Comparison of ENCODE assay signal across 25 mouse cellular contexts in the genomic region with DNA sequence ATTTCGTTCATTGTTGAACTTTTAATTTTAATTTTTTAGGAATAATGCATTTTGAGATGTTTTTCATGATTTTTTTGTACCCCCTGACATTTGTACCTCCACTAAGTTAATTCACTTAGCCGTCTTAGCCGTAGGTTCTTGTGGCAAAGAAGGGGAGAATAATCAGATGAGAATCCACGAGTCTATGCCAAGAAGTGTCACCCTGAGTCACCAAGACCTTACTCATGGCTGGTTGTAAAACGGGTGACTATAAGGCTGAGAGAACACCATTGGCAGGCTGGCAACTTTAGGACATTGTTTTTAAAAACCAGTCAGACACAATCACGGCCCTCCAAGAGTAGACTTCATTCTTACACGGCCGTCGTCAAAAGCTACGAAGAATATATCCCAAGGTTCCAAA.
DNase-seq lines count a peak whose midpoint lies in the region; ATAC-seq and TF ChIP-seq lines count a peak whose summit lies in the region.
"Had no signal": no experiment of that assay in that cellular context is flagged by ENCODE, and none has a peak within 500 bp of the region (broad histone marks: within the 10 kb centered on the region; RNA-seq: fewer than 3 reads in every experiment).

No protein-coding gene starts in this region.

- H3K79me2 ChIP-seq in MEL (ENCODE audit: control insufficient read depth, insufficient read depth, low read length, poor library complexity) (no peaks in the 10 kb centered on the region), myocyte (ENCODE audit: control insufficient read depth, insufficient read depth) (peaks cover 61% of the 10 kb centered on the region)

- 95% methylated on average over 10 of the region's 10 CpGs for WGBS in neural tube, embryonic 15.5 days

- no peak overlapping the region for H3K27ac ChIP-seq in MEL (ENCODE audit: control insufficient read depth, low read depth, low read length)
- H3K27ac ChIP-seq in neural tube, embryonic 15.5 days (replicated peaks) = no peak overlapping the region
- H3K27ac ChIP-seq: forebrain, embryonic 10.5 days; forebrain, embryonic 13.5 days; gastrocnemius, adult 2 months; heart, embryonic 15.5 days; hindbrain, embryonic 10.5 days; hindbrain, embryonic 13.5 days; intestine, embryonic 15.5 days had no signal

- ATAC-seq in neural tube, embryonic 15.5 days (ENCODE audit: low FRiP score) = no peak
- ATAC-seq: forebrain, embryonic 13.5 days; forebrain, embryonic 16.5 days; hindbrain, embryonic 16.5 days; intestine, embryonic 15.5 days had no signal

- TF ChIP-seq EP300 in MEL (IDR thresholded peaks at IDR 0.05; ENCODE audit: low read depth in 1 of 2, low read length in 2 of 2) = no peak

- H3K27me3 ChIP-seq in MEL (ENCODE audit: control insufficient read depth in 1 of 2, insufficient read depth in 2 of 2, low read length in 2 of 2) = no peaks in the 10 kb centered on the region; a peak in 1 of 4 replicates
- H3K27me3 ChIP-seq in myocyte (ENCODE audit: control insufficient read depth, insufficient read depth, insufficient read length) = no peaks in the 10 kb centered on the region
- H3K27me3 ChIP-seq in neural tube, embryonic 15.5 days (replicated peaks) = no peaks in the 10 kb centered on the region
- H3K27me3 ChIP-seq: forebrain, embryonic 13.5 days; heart, embryonic 12.5 days; heart, embryonic 15.5 days; hindbrain, embryonic 13.5 days; intestine, embryonic 15.5 days had no signal

- no peak for TF ChIP-seq RAD21 in MEL (IDR thresholded peaks at IDR 0.05; ENCODE audit: low read depth, low read length)

- TF ChIP-seq POLR2A in MEL (IDR thresholded peaks at IDR 0.05; ENCODE audit: control insufficient read depth in 1 of 2, insufficient read depth in 1 of 2, low read depth in 1 of 2, low read length in 2 of 2, poor library complexity in 1 of 2) (no peak), myocyte (IDR thresholded peaks at IDR 0.05; ENCODE audit: insufficient read length, low read depth) (no peak)

- no peak overlapping the region for H3K4me3 ChIP-seq in MEL (ENCODE audit: control insufficient read depth in 1 of 2, insufficient read depth in 1 of 2, low read depth in 2 of 2, low read length in 2 of 2)
- H3K4me3 ChIP-seq in myocyte = no peak overlapping the region
- no peak overlapping the region for H3K4me3 ChIP-seq in neural tube, embryonic 15.5 days (replicated peaks)
- H3K4me3 ChIP-seq: forebrain, embryonic 10.5 days; forebrain, embryonic 13.5 days; gastrocnemius, adult 2 months; heart, embryonic 12.5 days; heart, embryonic 15.5 days; hindbrain, embryonic 10.5 days; hindbrain, embryonic 13.5 days; intestine, embryonic 15.5 days had no signal

- no peak overlapping the region for H3ac ChIP-seq in myocyte (ENCODE audit: control insufficient read depth, insufficient read length)

- TF ChIP-seq CTCF in MEL (IDR thresholded peaks at IDR 0.05 in 2 of 3, conservative IDR thresholded peaks at IDR 0.05 in 1 of 3; ENCODE audit: control insufficient read depth in 1 of 3, insufficient read depth in 1 of 3, low read depth in 2 of 3, low read length in 3 of 3, poor library complexity in 1 of 3, severe bottlenecking in 1 of 3) = no peak

- H3K36me3 ChIP-seq in MEL (ENCODE audit: control insufficient read depth in 1 of 2, insufficient read depth in 2 of 2, low read length in 2 of 2) (no peaks in the 10 kb centered on the region), myocyte (ENCODE audit: control insufficient read depth, insufficient read depth) (no peaks in the 10 kb centered on the region)
- no peaks in the 10 kb centered on the region for H3K36me3 ChIP-seq in neural tube, embryonic 15.5 days
- H3K36me3 ChIP-seq: forebrain, embryonic 10.5 days; heart, embryonic 12.5 days; heart, embryonic 15.5 days; hindbrain, embryonic 10.5 days; hindbrain, embryonic 13.5 days; intestine, embryonic 15.5 days had no signal

- H3K4me1 ChIP-seq in MEL (ENCODE audit: control insufficient read depth in 1 of 2, insufficient read depth in 2 of 2, low read length in 2 of 2) = no peaks in the 10 kb centered on the region
- no peaks in the 10 kb centered on the region for H3K4me1 ChIP-seq in neural tube, embryonic 15.5 days
- H3K4me1 ChIP-seq: forebrain, embryonic 13.5 days had no signal

- no peaks in the 10 kb centered on the region for H3K9me3 ChIP-seq in MEL (replicated peaks; ENCODE audit: insufficient read depth, low read length)
- H3K9me3 ChIP-seq in neural tube, embryonic 15.5 days (replicated peaks) = no peaks in the 10 kb centered on the region
- H3K9me3 ChIP-seq: forebrain, embryonic 13.5 days; heart, embryonic 12.5 days; heart, embryonic 15.5 days; hindbrain, embryonic 10.5 days; hindbrain, embryonic 13.5 days; intestine, embryonic 15.5 days had no signal

- peak overlapping the region; percentile 86 for H3K4me2 ChIP-seq in myocyte (ENCODE audit: low read depth)
- no peak overlapping the region for H3K4me2 ChIP-seq in neural tube, embryonic 15.5 days
- H3K4me2 ChIP-seq: forebrain, embryonic 13.5 days; heart, embryonic 12.5 days; heart, embryonic 15.5 days; hindbrain, embryonic 13.5 days; intestine, embryonic 15.5 days had no signal

- H3K9ac ChIP-seq in MEL (ENCODE audit: control insufficient read depth, low read depth, low read length, poor library complexity, severe bottlenecking) = no peak overlapping the region
- H3K9ac ChIP-seq in neural tube, embryonic 15.5 days (replicated peaks) = no peak overlapping the region
- H3K9ac ChIP-seq: forebrain, embryonic 13.5 days; heart, embryonic 12.5 days; heart, embryonic 15.5 days; hindbrain, embryonic 13.5 days; intestine, embryonic 15.5 days had no signal

- peak; percentile 75 for DNase-seq in 3134 (ENCODE audit: extremely low read depth, insufficient read length, low spot score)
- DNase-seq in 3T3-L1 (ENCODE audit: low read depth, low spot score) = peak; percentile 76
- DNase-seq in MEL (ENCODE audit: low read depth, low spot score) = peak; percentile 4
- no peak for DNase-seq in urinary bladder, postnatal 4 days (ENCODE audit: low spot score in 2 of 2)
- DNase-seq: adrenal gland, adult 8-10 months; cerebellum, adult 18-20 months; cerebellum, adult 9-10 months; cerebellum, postnatal 14 days; gastrocnemius, adult 2 months; gastrocnemius, postnatal 14 days; heart, adult 11 months; heart, postnatal 10 days; heart, postnatal 36 days; kidney, adult 11 months had no signal

TF ChIP-seq in MEL, 35 proteins besides CTCF, POLR2A, EP300 and RAD21:
- no peak for TF ChIP-seq NRF1 (IDR thresholded peaks at IDR 0.05; ENCODE audit: insufficient read depth, low read depth, low read length, poor library complexity, severe bottlenecking)
- TF ChIP-seq RCOR1 (IDR thresholded peaks at IDR 0.05; ENCODE audit: low read depth, low read length) = no peak
- TF ChIP-seq SMC3 (IDR thresholded peaks at IDR 0.05; ENCODE audit: low read depth, low read length) = no peak
- no peak for TF ChIP-seq CHD1 (IDR thresholded peaks at IDR 0.05; ENCODE audit: low read depth, low read length)
- TF ChIP-seq ZMIZ1 (IDR thresholded peaks at IDR 0.05; ENCODE audit: low read depth, low read length) = no peak
- no peak for TF ChIP-seq POLR2AphosphoS5 (IDR thresholded peaks at IDR 0.05; ENCODE audit: borderline replicate concordance, low read depth, low read length)
- TF ChIP-seq CHD2 (IDR thresholded peaks at IDR 0.05; ENCODE audit: low read length) = no peak
- TF ChIP-seq MXI1 (IDR thresholded peaks at IDR 0.05; ENCODE audit: low read depth, low read length) = no peak
- TF ChIP-seq MEF2A (IDR thresholded peaks at IDR 0.05; ENCODE audit: extremely low read depth, insufficient replicate concordance, low read depth, low read length, poor library complexity, severe bottlenecking) = no peak
- TF ChIP-seq NELFE (IDR thresholded peaks at IDR 0.05; ENCODE audit: low read depth, low read length) = no peak
- TF ChIP-seq GABPA (IDR thresholded peaks at IDR 0.05; ENCODE audit: low read depth, low read length) = no peak

TF ChIP-seq in myocyte, 11 proteins besides CTCF, POLR2A, EP300 and RAD21:
- no peak for TF ChIP-seq CEBPB (IDR thresholded peaks at IDR 0.05; ENCODE audit: insufficient read depth, poor library complexity, severe bottlenecking)
- TF ChIP-seq MYOG (IDR thresholded peaks at IDR 0.05; ENCODE audit: control insufficient read depth in 1 of 3, insufficient read depth in 1 of 3, insufficient read length in 2 of 3, low read depth in 2 of 3) = no peak
- TF ChIP-seq POLR2AphosphoS2 (IDR thresholded peaks at IDR 0.05; ENCODE audit: insufficient read length, low read depth) = no peak
- no peak for TF ChIP-seq MAX (IDR thresholded peaks at IDR 0.05; ENCODE audit: low read depth)
- TF ChIP-seq TCF3 (IDR thresholded peaks at IDR 0.05; ENCODE audit: insufficient read length, low read depth) = no peak
- TF ChIP-seq E2F4 (IDR thresholded peaks at IDR 0.05; ENCODE audit: insufficient read depth) = no peak
- no peak for TF ChIP-seq USF1 (IDR thresholded peaks at IDR 0.05; ENCODE audit: low read depth)
- TF ChIP-seq SRF (IDR thresholded peaks at IDR 0.05; ENCODE audit: control insufficient read depth, insufficient read length, low read depth) = no peak
- no peak for TF ChIP-seq REST (IDR thresholded peaks at IDR 0.05; ENCODE audit: insufficient read depth, insufficient read length)
- no peak for TF ChIP-seq TCF12 (IDR thresholded peaks at IDR 0.05; ENCODE audit: insufficient read depth, poor library complexity, severe bottlenecking)
- no peak for TF ChIP-seq MYOD1 (IDR thresholded peaks at IDR 0.05; ENCODE audit: control insufficient read depth in 1 of 3, insufficient read length in 2 of 3, low read depth in 2 of 3)

Comparison
In these comparisons a context has a peak if more than half of its experiments do, and no peak if none do; other contexts are left out.
1. DNase-seq: peak in 3134 (single experiment), 3T3-L1 (single experiment) and MEL (single experiment); none in urinary bladder, postnatal 4 days (0 of 2).